Mouse (Mus musculus) small intestine, adult 2 months (tissue): ENCODE measurements around the gene Anapc7.

ENCODE experiments used
- CTCF ChIP-seq: fragments of 200-500 bp; IDR thresholded peaks from 2 replicates; pipeline ENCODE4 v1.5.1; 2012; ENCODE audit warnings: low read depth, mild to moderate bottlenecking, control low read depth, inconsistent platforms, low read length, moderate library complexity, mixed read lengths; ENCODE audit not compliant: insufficient replicate concordance, insufficient read length; ENCODE audit errors: extremely low read depth
- POLR2A ChIP-seq: fragments of 200-500 bp; IDR thresholded peaks from 2 replicates; pipeline ENCODE4 v1.6.1; 2012; ENCODE audit warnings: low read depth, mild to moderate bottlenecking, control low read depth, inconsistent platforms, low read length, moderate library complexity

DNA sequence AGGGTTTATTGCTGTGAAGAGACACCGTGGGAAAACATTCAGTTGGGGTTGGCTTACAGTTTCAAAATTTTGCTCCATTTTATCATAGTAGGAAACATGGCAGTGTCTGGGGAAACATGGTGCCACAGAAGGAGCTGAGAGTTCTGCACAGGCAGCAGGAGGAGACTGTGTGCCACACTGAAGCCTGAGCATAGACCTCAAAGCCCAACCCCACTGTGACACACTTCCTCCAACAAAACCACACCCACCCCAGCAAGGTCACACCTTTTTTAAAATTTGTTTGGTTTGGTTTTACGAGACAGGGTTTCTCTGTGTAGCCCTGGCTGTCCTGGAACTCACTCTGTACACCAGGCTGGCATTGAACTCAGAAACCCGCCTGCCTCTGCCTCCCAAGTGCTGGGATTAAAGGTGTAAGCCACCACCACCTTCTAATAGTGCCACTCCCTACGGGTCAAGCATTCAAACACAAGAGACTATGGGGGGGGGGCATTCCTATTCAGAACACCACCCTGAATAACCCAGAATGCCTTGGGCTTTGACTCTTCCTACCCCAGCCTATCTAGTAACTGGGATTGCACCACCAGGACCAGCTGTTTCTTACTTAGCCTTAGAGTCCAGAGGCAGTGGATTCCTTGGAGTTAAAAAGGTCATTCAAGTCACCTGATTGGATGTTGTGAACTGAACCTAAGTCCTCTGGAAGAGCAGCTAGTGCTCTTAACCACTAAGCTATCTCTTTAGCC lies 8.7 kb downstream of the Anapc7 start:
- TF ChIP-seq POLR2A (no peak), CTCF (no peak)
